ENCODE assay signal across 8 mouse cellular contexts in genomic region chr13:113794039-113794704, GRCm38 (mm10). TPM values are rescaled to one million over a fixed set of nuclear protein-coding genes. Genes with fewer than 3 reads are reported as not detected.
DNase-seq lines count a peak whose midpoint lies in the region; ATAC-seq and TF ChIP-seq lines count a peak whose summit lies in the region.

Arl15 (plus strand) TSS chr13:113794505.

- peaks cover 22% of the 10 kb centered on the region for H3K4me1 ChIP-seq in heart, embryonic 11.5 days (ENCODE audit: control insufficient read depth, insufficient read depth, low read length)
- peaks cover 18% of the 10 kb centered on the region for H3K4me1 ChIP-seq in kidney, embryonic 16.5 days (ENCODE audit: insufficient read depth, low read length)
- H3K4me1 ChIP-seq in liver, adult 2 months (ENCODE audit: control insufficient read depth, insufficient read depth, low read length), result peaks cover 9% of the 10 kb centered on the region; the same call in 1 of the 2 replicates

- peak; percentile 96 to 98 for DNase-seq in B cell, adult 2 months
- peak; percentile 98 for DNase-seq in brain, adult 2 months (ENCODE audit: low read depth, low spot score)
- DNase-seq in liver, adult 2 months (ENCODE audit: extremely low read depth, low read depth, low spot score), result peak; percentile 84
- DNase-seq in splenic B cell, adult 2 months (ENCODE audit: low read depth, low spot score), result peak; percentile 97

- peak within 1 kb of the TSS; percentile 91 for H3K4me3 ChIP-seq in heart, embryonic 11.5 days (ENCODE audit: low read depth, low read length)
- H3K4me3 ChIP-seq in kidney, embryonic 16.5 days (ENCODE audit: low read length), result peak within 1 kb of the TSS; percentile 86
- peak within 1 kb of the TSS; percentile 84 for H3K4me3 ChIP-seq in liver, adult 2 months (ENCODE audit: insufficient read depth, low read depth, low read length)
- peak within 1 kb of the TSS; percentile 81 for H3K4me3 ChIP-seq in myocyte

- under 1% methylated on average over 49 of the region's 49 CpGs for WGBS in heart, embryonic 11.5 days (ENCODE audit: insufficient replicate concordance)
- 0% methylated on average over 48 of the region's 49 CpGs for WGBS in kidney, embryonic 16.5 days
- WGBS in liver, adult 2 months, result under 1% methylated on average over 49 of the region's 49 CpGs

- peaks cover 7% of the 10 kb centered on the region; the same call in 1 of the 2 replicates for H3K79me2 ChIP-seq in liver, adult 2 months (ENCODE audit: control insufficient read depth, insufficient read depth, low read length)
- H3K79me2 ChIP-seq in myocyte (ENCODE audit: control insufficient read depth, insufficient read depth), result peaks cover 34% of the 10 kb centered on the region

- ATAC-seq in erythroblast, adult 5-6 weeks (replicated peaks; ENCODE audit: low FRiP score, poor library complexity, severe bottlenecking), result peak; percentile 96
- peak; percentile 99 for ATAC-seq in heart, embryonic 11.5 days (replicated peaks; ENCODE audit: insufficient number of reproducible peaks, low FRiP score, low TSS enrichment)
- peak; percentile 95 for ATAC-seq in kidney, embryonic 16.5 days (ENCODE audit: low FRiP score, low TSS enrichment)

- H3K9ac ChIP-seq in heart, embryonic 11.5 days (ENCODE audit: low read depth, low read length), result peak within 1 kb of the TSS; percentile 93
- peak within 1 kb of the TSS; percentile 94 for H3K9ac ChIP-seq in kidney, embryonic 16.5 days (replicated peaks; ENCODE audit: low read length)
- peak within 1 kb of the TSS; percentile 93 for H3K9ac ChIP-seq in liver, adult 2 months (ENCODE audit: low read depth, low read length)

- H3K27me3 ChIP-seq in heart, embryonic 11.5 days (ENCODE audit: control insufficient read depth, insufficient read depth, low read length), result no peaks in the 10 kb centered on the region
- no peaks in the 10 kb centered on the region for H3K27me3 ChIP-seq in kidney, embryonic 16.5 days (ENCODE audit: insufficient read depth, low read length)
- H3K27me3 ChIP-seq in liver, adult 2 months (ENCODE audit: control insufficient read depth, insufficient read depth, low read length), result no peaks in the 10 kb centered on the region
- no peaks in the 10 kb centered on the region for H3K27me3 ChIP-seq in myocyte (ENCODE audit: control insufficient read depth, insufficient read depth, insufficient read length)
- H3K27me3 ChIP-seq in splenic B cell, adult 2 months (ENCODE audit: control insufficient read depth, insufficient read depth, low read length, poor library complexity, severe bottlenecking), result no peaks in the 10 kb centered on the region

- H3K36me3 ChIP-seq in heart, embryonic 11.5 days (ENCODE audit: control insufficient read depth, insufficient read depth, low read length), result no peaks in the 10 kb centered on the region
- H3K36me3 ChIP-seq in kidney, embryonic 16.5 days (ENCODE audit: insufficient read depth, low read length), result no peaks in the 10 kb centered on the region
- H3K36me3 ChIP-seq in liver, adult 2 months (ENCODE audit: control insufficient read depth, insufficient read depth, low read length), result no peaks in the 10 kb centered on the region
- H3K36me3 ChIP-seq in myocyte (ENCODE audit: control insufficient read depth, insufficient read depth), result no peaks in the 10 kb centered on the region
- no peaks in the 10 kb centered on the region for H3K36me3 ChIP-seq in splenic B cell, adult 2 months (ENCODE audit: control insufficient read depth, insufficient read depth, low read length, poor library complexity, severe bottlenecking)

- TF ChIP-seq POLR2A in liver, adult 2 months (IDR thresholded peaks at IDR 0.05; ENCODE audit: extremely low read depth, insufficient read depth, low read length), result peak; percentile 99
- peak; percentile 100 for TF ChIP-seq POLR2A in myocyte (IDR thresholded peaks at IDR 0.05; ENCODE audit: insufficient read length, low read depth)

- H3K27ac ChIP-seq in heart, embryonic 11.5 days (ENCODE audit: low read depth, low read length), result peak within 1 kb of the TSS; percentile 93
- H3K27ac ChIP-seq in kidney, embryonic 16.5 days (ENCODE audit: low read length), result peak within 1 kb of the TSS; percentile 95
- H3K27ac ChIP-seq in liver, adult 2 months (replicated peaks; ENCODE audit: insufficient read depth, low read depth, low read length), result peak within 1 kb of the TSS; percentile 81

- no peaks in the 10 kb centered on the region for H3K9me3 ChIP-seq in heart, embryonic 11.5 days (replicated peaks; ENCODE audit: control insufficient read depth, low read length)
- no peaks in the 10 kb centered on the region for H3K9me3 ChIP-seq in kidney, embryonic 16.5 days (ENCODE audit: low read length)

- H3K4me2 ChIP-seq in heart, embryonic 11.5 days, result peak within 1 kb of the TSS; percentile 87
- peak within 1 kb of the TSS; percentile 75 for H3K4me2 ChIP-seq in kidney, embryonic 16.5 days (replicated peaks; ENCODE audit: low read depth, low read length)
- peak within 1 kb of the TSS; percentile 96 for H3K4me2 ChIP-seq in myocyte (ENCODE audit: low read depth)

- H3ac ChIP-seq in myocyte (ENCODE audit: control insufficient read depth, insufficient read length), result peak within 1 kb of the TSS; percentile 70

- peak; percentile 44 for TF ChIP-seq CTCF in liver, adult 2 months (IDR thresholded peaks at IDR 0.05; ENCODE audit: low read depth, low read length)

TF ChIP-seq in myocyte, 11 proteins besides CTCF, POLR2A, EP300 and RAD21:
- TF ChIP-seq POLR2AphosphoS2 (IDR thresholded peaks at IDR 0.05; ENCODE audit: insufficient read length, low read depth) (peak; percentile 99), TCF3 (IDR thresholded peaks at IDR 0.05; ENCODE audit: insufficient read length, low read depth) (no peak)

RNA-seq across cellular contexts. Expression of gene Arl15, which starts in this region (rescaled TPM):
- 1.3 and 7.3 TPM in 2 replicates for total RNA-seq in erythroblast, adult 5-6 weeks (2015; ENCODE audit: low replicate concordance)
- 4.0 and 9.0 TPM in 2 replicates for total RNA-seq in erythroblast, adult 5-6 weeks (2017; ENCODE audit: low replicate concordance)
- polyA plus RNA-seq in heart, embryonic 11.5 days (2014; fragmentation: Nextera tagmentation; extraction: Ambion mirVana), result 9.4 and 10.1 TPM in 2 replicates
- polyA plus RNA-seq in kidney, embryonic 16.5 days (2015; fragmentation: Nextera tagmentation; extraction: Ambion mirVana), result 12.5 and 15.7 TPM in 2 replicates
- total RNA-seq in liver, adult 2 months (2014; rRNA removed), result 6.5 and 6.8 TPM in 2 replicates
- 1.5 and 1.9 TPM in 2 replicates for polyA plus RNA-seq in liver, adult 2 months (2012; rRNA removed)
- polyA plus RNA-seq in myocyte (2012; fragmentation: generic; extraction: Trizol), result 11.1 TPM

Comparison
In these comparisons a context has a peak if more than half of its experiments do, and no peak if none do; other contexts are left out.
1. Peak in every context shown above with its lines: DNase-seq, ATAC-seq, H3K4me3 ChIP-seq and H3K27ac ChIP-seq.